9 mouse cellular contexts compared by ENCODE assay signal in the genomic region with DNA sequence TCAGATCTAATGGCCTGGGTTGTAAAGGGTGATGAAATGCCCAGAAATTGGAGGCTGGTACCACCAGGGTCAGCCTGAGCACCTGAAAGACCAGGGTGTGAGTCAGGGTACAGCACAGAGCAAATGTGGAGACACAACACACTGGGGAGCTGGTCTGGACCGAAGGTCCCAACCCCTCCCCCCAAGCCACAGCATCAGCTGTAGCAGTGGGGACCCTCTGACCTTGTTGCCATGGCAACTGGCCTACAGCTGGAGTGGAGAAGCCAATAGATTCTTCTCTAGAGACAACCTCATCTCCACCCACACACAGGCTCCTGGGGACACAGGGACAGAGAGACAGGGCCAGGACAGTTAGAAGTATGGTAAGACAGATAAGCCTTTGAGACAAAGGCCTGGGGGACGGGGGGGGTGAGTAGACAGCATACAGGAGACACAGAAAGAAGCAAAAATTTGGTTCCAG. TPM values are rescaled to one million over a fixed set of nuclear protein-coding genes. Genes with fewer than 3 reads are reported as not detected.
DNase-seq lines count a peak whose midpoint lies in the region; ATAC-seq lines count a peak whose summit lies in the region.
"Had no signal": no experiment of that assay in that cellular context is flagged by ENCODE, and none has a peak within 500 bp of the region (broad histone marks: within the 10 kb centered on the region; RNA-seq: fewer than 3 reads in every experiment).

No protein-coding gene starts in this region.

- peak overlapping the region; percentile 95 for H3K27ac ChIP-seq in hindbrain, embryonic 10.5 days

- peaks cover 74% of the 10 kb centered on the region for H3K4me1 ChIP-seq in hindbrain, embryonic 10.5 days (replicated peaks)

- 0 out of 2 replicates have a peak, but pooled peaks cover 3% of the 10 kb centered on the region for H3K36me3 ChIP-seq in hindbrain, embryonic 10.5 days

- 6% methylated on average over 2 of the region's 2 CpGs for WGBS in hindbrain, embryonic 10.5 days

- H3K4me3 ChIP-seq in hindbrain, embryonic 10.5 days: peak overlapping the region; percentile 36

- no peaks in the 10 kb centered on the region for H3K9me3 ChIP-seq in hindbrain, embryonic 10.5 days
- H3K9me3 ChIP-seq: megakaryocyte, embryonic 14.5 days had no signal

- peaks cover 30% of the 10 kb centered on the region for H3K27me3 ChIP-seq in hindbrain, embryonic 10.5 days (ENCODE audit: insufficient read depth, poor library complexity, severe bottlenecking)

- peak; percentile 61 for DNase-seq in ovary, postnatal 36 days (ENCODE audit: low spot score)
- no peak for DNase-seq in ovary, postnatal 14 days (ENCODE audit: low spot score)
- DNase-seq in hindbrain, embryonic 10.5 days (ENCODE audit: low spot score): peak; percentile 90
- peak; percentile 59 to 72 for DNase-seq in thymus, postnatal 10 days (ENCODE audit: low spot score in 2 of 2)
- no peak for DNase-seq in frontal cortex, postnatal 25 days (ENCODE audit: low spot score in 2 of 2)
- no peak for DNase-seq in lung, postnatal 4 days
- DNase-seq in right cerebral cortex, adult 18-20 months: no peak

- peak; percentile 66 for ATAC-seq in megakaryocyte-erythroid progenitor cell, adult 5-6 weeks (replicated peaks; ENCODE audit: low FRiP score, low TSS enrichment, poor library complexity, severe bottlenecking)

RNA-seq across cellular contexts. Expression of gene Kcnh2, which starts 7.4 kb away (rescaled TPM):
- polyA plus RNA-seq in hindbrain, embryonic 10.5 days (2016; fragmentation: Nextera tagmentation; extraction: Ambion mirVana): 32.4 and 33.9 TPM in 2 replicates
- 1.2 TPM in 1 of 2 replicates, not detected in the other for total RNA-seq in megakaryocyte-erythroid progenitor cell, adult 5-6 weeks (2014; fragmentation: Nextera tagmentation)
- not detected in 2 replicates for total RNA-seq in megakaryocyte-erythroid progenitor cell, adult 5-6 weeks (2017)

RNA-seq across cellular contexts. Expression of gene Nos3, which starts 20.6 kb away (rescaled TPM):
- 8.3 and 9.7 TPM in 2 replicates for polyA plus RNA-seq in hindbrain, embryonic 10.5 days (2016; fragmentation: Nextera tagmentation; extraction: Ambion mirVana)
- total RNA-seq in megakaryocyte-erythroid progenitor cell, adult 5-6 weeks (2014; fragmentation: Nextera tagmentation): not detected in 2 replicates
- 0.23 TPM in 1 of 2 replicates, not detected in the other for total RNA-seq in megakaryocyte-erythroid progenitor cell, adult 5-6 weeks (2017)

RNA-seq across cellular contexts. Expression of gene Atg9b, which starts 47.9 kb away (rescaled TPM):
- 0.21 and 0.75 TPM in 2 replicates for polyA plus RNA-seq in hindbrain, embryonic 10.5 days (2016; fragmentation: Nextera tagmentation; extraction: Ambion mirVana)
- 1.9 and 5.2 TPM in 2 replicates for total RNA-seq in megakaryocyte-erythroid progenitor cell, adult 5-6 weeks (2014; fragmentation: Nextera tagmentation)
- total RNA-seq in megakaryocyte-erythroid progenitor cell, adult 5-6 weeks (2017): 1.1 and 7.3 TPM in 2 replicates

RNA-seq across cellular contexts. Expression of gene Abcb8, which starts 49.5 kb away (rescaled TPM):
- 54.5 and 55.3 TPM in 2 replicates for polyA plus RNA-seq in hindbrain, embryonic 10.5 days (2016; fragmentation: Nextera tagmentation; extraction: Ambion mirVana)
- 59.4 and 83.4 TPM in 2 replicates for total RNA-seq in megakaryocyte-erythroid progenitor cell, adult 5-6 weeks (2014; fragmentation: Nextera tagmentation)
- 8.3 and 24.8 TPM in 2 replicates for total RNA-seq in megakaryocyte-erythroid progenitor cell, adult 5-6 weeks (2017)

Comparison
In these comparisons a context has a peak if more than half of its experiments do, and no peak if none do; other contexts are left out.
1. DNase-seq: peak in ovary, postnatal 36 days (single experiment), hindbrain, embryonic 10.5 days (single experiment) and thymus, postnatal 10 days (2 of 2); none in ovary, postnatal 14 days (single experiment), frontal cortex, postnatal 25 days (0 of 2), lung, postnatal 4 days (0 of 2) and right cerebral cortex, adult 18-20 months (single experiment).